Mouse (Mus musculus) liver, embryonic 14.5 days (tissue): Measurements from ENCODE around the gene Olfr688.

Experiments used
- CTCF ChIP-seq: IDR thresholded peaks from 2 replicates; pipeline ENCODE4 v1.5.1; 2016; ENCODE audit warnings: antibody characterized with exemption, low read depth, control low read depth
- EP300 ChIP-seq: IDR thresholded peaks from 2 replicates; pipeline ENCODE4 v1.6.1; 2016; ENCODE audit warnings: antibody characterized with exemption, low read depth

DNA sequence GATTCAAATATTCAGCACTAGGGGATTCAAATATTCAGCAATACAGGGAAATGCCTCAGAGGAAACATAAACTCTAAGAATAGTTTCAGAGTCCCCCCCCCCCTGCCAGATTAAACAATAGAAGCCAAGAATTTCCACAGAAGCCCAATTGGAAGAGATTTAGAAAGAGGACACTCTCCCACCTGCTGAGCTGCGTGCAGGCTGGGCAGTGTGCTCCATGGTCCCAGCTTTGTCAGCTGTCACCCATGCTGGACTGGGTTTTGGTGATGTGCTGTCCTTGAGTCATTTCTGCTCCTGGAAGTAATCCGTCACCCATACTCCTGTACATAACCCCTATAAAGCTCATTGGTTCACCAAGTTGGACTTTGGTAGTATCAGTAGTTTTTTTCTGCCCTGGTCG lies 40.2 kb upstream of the Olfr688 start:
- no peak for TF ChIP-seq CTCF
- no peak for TF ChIP-seq EP300
